Mouse (Mus musculus) right cerebral cortex, postnatal 4 days (tissue): ENCODE results near the gene Gpatch2l.

Experiments used
- DNase-seq: peaks from one replicate; pipeline ENCODE4 v3.0.0-alpha.2; 2022

Gene Gpatch2l

GRCm38 (mm10) chr12:86280000-86280399 lies 38.3 kb downstream of the Gpatch2l start:
- DNase-seq = no peak

GRCm38 (mm10) chr12:86285704-86286103 lies 44.0 kb downstream of the Gpatch2l start:
- DNase-seq = no peak

- DNase-seq = no peak
Measured at GRCm38 (mm10) chr12:86297450-86297849, 55.8 kb downstream of the Gpatch2l start.

GRCm38 (mm10) chr12:86302973-86303372 lies 61.3 kb downstream of the Gpatch2l start:
- no peak for DNase-seq

- DNase-seq = no peak
Measured at GRCm38 (mm10) chr12:86305045-86305444, 63.4 kb downstream of the Gpatch2l start.

GRCm38 (mm10) chr12:86305635-86306243 lies 64.1 kb downstream of the Gpatch2l start:
- no peak for DNase-seq

GRCm38 (mm10) chr12:86309474-86309873 lies 67.8 kb downstream of the Gpatch2l start:
- DNase-seq = no peak

GRCm38 (mm10) chr12:86309902-86310301 lies 68.2 kb downstream of the Gpatch2l start:
- DNase-seq = no peak

GRCm38 (mm10) chr12:86320629-86321028 lies 79.0 kb downstream of the Gpatch2l start:
- DNase-seq = no peak

- DNase-seq = no peak
Measured at GRCm38 (mm10) chr12:86324297-86324696, 82.6 kb downstream of the Gpatch2l start.

- DNase-seq = no peak
Measured at GRCm38 (mm10) chr12:86329813-86330212, 88.2 kb downstream of the Gpatch2l start.

- no peak for DNase-seq
Measured at GRCm38 (mm10) chr12:86330684-86331083, 89.0 kb downstream of the Gpatch2l start.

- no peak for DNase-seq
Measured at GRCm38 (mm10) chr12:86331248-86331647, 89.6 kb downstream of the Gpatch2l start.

GRCm38 (mm10) chr12:86336209-86336608 lies 94.6 kb downstream of the Gpatch2l start:
- DNase-seq = no peak

- DNase-seq = no peak
Measured at GRCm38 (mm10) chr12:86336887-86337286, 95.2 kb downstream of the Gpatch2l start.
